Mouse (Mus musculus) layer of hippocampus, adult 11-12 months (tissue): ENCODE measurements around the gene Agrp.
A peak's percentile ranks its signal among the peaks of the same experiment; 100 is the strongest.

Experiments
- DNase-seq: peaks from one replicate; pipeline ENCODE4 v3.0.0; 2022; ENCODE audit warnings: low spot score

Agrp gene

GRCm38 (mm10) chr8:105549506-105549905, 87.7 kb downstream of the Agrp start:
- DNase-seq, result no peak

GRCm38 (mm10) chr8:105546384-105547350, 90.5 kb downstream of the Agrp start:
- no peak for DNase-seq

- no peak for DNase-seq
These were observed 91.9 kb downstream of the Agrp start for GRCm38 (mm10) chr8:105545249-105545648.

GRCm38 (mm10) chr8:105544544-105545205, 92.5 kb downstream of the Agrp start:
- DNase-seq, result no peak

- no peak for DNase-seq
These were observed 93.5 kb downstream of the Agrp start for GRCm38 (mm10) chr8:105543703-105544102.

- no peak for DNase-seq
These were observed 94.4 kb downstream of the Agrp start for GRCm38 (mm10) chr8:105542808-105543207.

GRCm38 (mm10) chr8:105542032-105542656, 95.0 kb downstream of the Agrp start:
- DNase-seq, result no peak

- no peak for DNase-seq
These were observed 98.3 kb downstream of the Agrp start for GRCm38 (mm10) chr8:105538940-105539339.

- no peak for DNase-seq
These were observed 100.0 kb downstream of the Agrp start for GRCm38 (mm10) chr8:105537011-105537677.

GRCm38 (mm10) chr8:105536546-105536945, 100.6 kb downstream of the Agrp start:
- DNase-seq, result no peak

GRCm38 (mm10) chr8:105533892-105534329, 103.3 kb downstream of the Agrp start:
- DNase-seq, result peak; percentile 66

- DNase-seq, result no peak
These were observed 103.8 kb downstream of the Agrp start for GRCm38 (mm10) chr8:105533439-105533838.

GRCm38 (mm10) chr8:105531774-105532173, 105.4 kb downstream of the Agrp start:
- no peak for DNase-seq

GRCm38 (mm10) chr8:105529271-105529670, 107.9 kb downstream of the Agrp start:
- DNase-seq, result no peak

GRCm38 (mm10) chr8:105528206-105528605, 109.0 kb downstream of the Agrp start:
- DNase-seq, result no peak

GRCm38 (mm10) chr8:105527110-105527509, 110.1 kb downstream of the Agrp start:
- no peak for DNase-seq

- no peak for DNase-seq
These were observed 114.3 kb downstream of the Agrp start for GRCm38 (mm10) chr8:105522890-105523289.

- DNase-seq, result no peak
These were observed 115.0 kb downstream of the Agrp start for GRCm38 (mm10) chr8:105521995-105522769.

- no peak for DNase-seq
These were observed 116.1 kb downstream of the Agrp start for GRCm38 (mm10) chr8:105521061-105521460.

- DNase-seq, result no peak
These were observed 116.7 kb downstream of the Agrp start for GRCm38 (mm10) chr8:105520521-105520920.

- DNase-seq, result no peak
These were observed 117.6 kb downstream of the Agrp start for GRCm38 (mm10) chr8:105519591-105519990.
